Mouse (Mus musculus): ENCODE results near the gene Sox11. TPM values are rescaled to one million over a fixed set of nuclear protein-coding genes. Genes with fewer than 3 reads are reported as not detected.

The Sox11 gene
- total RNA-seq (2023) = not detected

DNA sequence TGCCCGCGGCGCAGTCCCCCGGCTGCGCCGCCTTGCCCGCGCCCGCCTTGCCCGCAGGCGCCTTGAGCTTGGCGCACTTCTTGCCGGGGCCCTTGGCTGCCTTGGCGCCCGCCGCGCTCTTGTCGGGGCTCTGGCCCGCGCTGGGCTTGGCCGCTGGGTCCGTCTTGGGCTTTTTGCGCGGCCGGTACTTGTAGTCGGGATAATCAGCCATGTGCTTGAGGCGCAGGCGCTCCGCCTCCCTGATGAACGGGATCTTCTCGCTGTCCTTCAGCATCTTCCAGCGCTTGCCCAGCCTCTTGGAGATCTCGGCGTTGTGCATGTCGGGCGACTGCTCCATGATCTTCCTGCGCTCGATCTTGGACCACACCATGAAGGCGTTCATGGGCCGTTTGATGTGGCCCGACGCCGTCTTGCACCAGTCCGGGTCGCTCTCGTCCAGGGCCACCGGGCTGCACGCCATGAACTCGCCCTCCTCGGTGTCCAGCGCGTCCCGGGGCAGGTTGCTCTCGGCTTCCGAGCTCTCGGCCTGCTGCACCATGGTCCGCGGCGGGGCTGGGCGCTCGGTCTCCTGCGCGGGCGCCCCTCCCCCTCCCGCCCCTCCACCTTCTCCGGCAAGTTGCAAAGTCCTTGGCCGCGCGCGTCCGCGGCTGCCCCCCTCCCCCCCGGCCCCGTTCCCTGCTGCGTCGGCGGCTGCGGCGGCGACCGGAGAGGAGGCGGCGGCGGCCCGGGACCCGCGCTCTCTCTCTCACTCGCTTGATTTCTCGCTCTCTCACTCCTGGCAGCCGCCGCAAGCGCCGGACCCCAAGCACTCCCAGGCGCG is at the start of gene Sox11:
Gene Sox11 (minus strand): TSS at position 704 of the 820 bp plus-strand sequence.

